Mouse (Mus musculus) stomach, embryonic 14.5 days (tissue): Measurements from ENCODE around the gene Sin3a. TPM values are rescaled to one million over a fixed set of nuclear protein-coding genes. Genes with fewer than 3 reads are reported as not detected.
A peak's percentile ranks its signal among the peaks of the same experiment; 100 is the strongest.

Experiments used
- ATAC-seq: fragments of 200-750 bp; cut with Nextera tagmentation; 2 replicates; pipeline ENCODE4 v1.8.0; 2017; ENCODE audit warnings: low read depth, moderate TSS enrichment; ENCODE audit not compliant: insufficient number of reproducible peaks, insufficient read depth, low FRiP score
- H3K27ac ChIP-seq: fragments of 300-500 bp; sonication (generic); 2 replicates; pipeline ENCODE4 v1.5.1; 2014; ENCODE audit warnings: mild to moderate bottlenecking, low read length, moderate library complexity, mixed read lengths
- H3K27me3 ChIP-seq: fragments of 300-500 bp; sonication (generic); 2 replicates; pipeline ENCODE4 v1.6.1; 2014; ENCODE audit warnings: low read length, control low read depth, mixed read lengths; ENCODE audit not compliant: control insufficient read depth, insufficient read depth
- H3K36me3 ChIP-seq: fragments of 300-500 bp; sonication (generic); 2 replicates; pipeline ENCODE4 v1.6.1; 2014; ENCODE audit warnings: mild to moderate bottlenecking, control low read depth, low read length, moderate library complexity, mixed read lengths; ENCODE audit not compliant: control insufficient read depth, insufficient read depth
- H3K4me1 ChIP-seq: fragments of 300-500 bp; sonication (generic); 2 replicates; pipeline ENCODE4 v1.6.1; 2014; ENCODE audit warnings: low read length, control low read depth, mixed read lengths; ENCODE audit not compliant: control insufficient read depth, insufficient read depth
- H3K4me2 ChIP-seq: fragments of 300-500 bp; sonication (generic); replicated peaks from 2 replicates; pipeline ENCODE4 v1.6.1; 2014; ENCODE audit warnings: low read depth, low read length, control low read depth
- H3K4me3 ChIP-seq: fragments of 300-500 bp; sonication (generic); 2 replicates; pipeline ENCODE4 v1.5.1; 2014; ENCODE audit warnings: low read depth, low read length, control low read depth
- H3K9ac ChIP-seq: fragments of 300-500 bp; sonication (generic); replicated peaks from 2 replicates; pipeline ENCODE4 v1.6.1; 2014; ENCODE audit warnings: low read depth, mild to moderate bottlenecking, control low read depth, low read length, moderate library complexity, mixed read lengths
- H3K9me3 ChIP-seq: fragments of 300-500 bp; sonication (generic); 2 replicates; pipeline ENCODE4 v1.6.1; 2016; ENCODE audit warnings: low read depth, low read length, control low read depth; ENCODE audit not compliant: control insufficient read depth
- WGBS: fragments of 180-500 bp; shearing (Covaris S2); extraction: QIAGEN DNeasy Blood & Tissue Kit; methylation state at CpG from one replicate; pipeline ENCODE4 v1.1.7; 2014; 5-methylcytosine and 5-hydroxymethylcytosine counted together
- polyA plus RNA-seq: library from polyadenylated mRNA; unstranded; fragments of >200 nt; fragmentation: Nextera tagmentation; extraction: Ambion mirVana; gene quantifications from 2 replicates; pipeline ENCODE4 v1.2.1, GENCODE M21; 2014

The Sin3a gene
- polyA plus RNA-seq: 42.7 and 46.4 TPM in 2 replicates

- Histone ChIP-seq H3K9me3 (no peaks in the 10 kb centered on the region), H3K36me3 (no peaks in the 10 kb centered on the region), H3K27ac (peak within 1 kb of the TSS; percentile 98), H3K27me3 (no peaks in the 10 kb centered on the region), H3K4me3 (peak within 1 kb of the TSS; percentile 74), H3K4me2 (peak within 1 kb of the TSS; percentile 87), H3K9ac (peak within 1 kb of the TSS; percentile 59), H3K4me1 (peaks cover 14% of the 10 kb centered on the region; the same call in 1 of the 2 replicates)
- ATAC-seq: no peak
- under 1% methylated on average over 34 of the region's 34 CpGs for WGBS
These were observed at the start of gene Sin3a for GRCm38 (mm10) chr9:57071801-57072351. TSS of gene Sin3a (plus strand) at chr9:57072040.

GRCm38 (mm10) chr9:57031756-57032155, 40.1 kb upstream of the Sin3a start:
- Histone ChIP-seq H3K9ac (no peak overlapping the region), H3K4me3 (no peak overlapping the region), H3K27ac (no peak overlapping the region), H3K9me3 (no peaks in the 10 kb centered on the region), H3K36me3 (peaks cover 23% of the 10 kb centered on the region), H3K4me1 (no peaks in the 10 kb centered on the region), H3K4me2 (no peak overlapping the region), H3K27me3 (no peaks in the 10 kb centered on the region)
- ATAC-seq: no peak
- 87% methylated on average over 1 of the region's 1 CpGs for WGBS

GRCm38 (mm10) chr9:57056237-57056636, 15.6 kb upstream of the Sin3a start:
- Histone ChIP-seq H3K4me2 (no peak overlapping the region), H3K27me3 (no peaks in the 10 kb centered on the region), H3K9ac (no peak overlapping the region), H3K27ac (no peak overlapping the region), H3K4me1 (no peaks in the 10 kb centered on the region), H3K36me3 (peaks cover 15% of the 10 kb centered on the region), H3K4me3 (no peak overlapping the region), H3K9me3 (no peaks in the 10 kb centered on the region)
- ATAC-seq: 0 out of 2 replicates have a peak, but pooled peaks have one; percentile 18
- WGBS: 84% methylated on average over 1 of the region's 1 CpGs

- Histone ChIP-seq H3K4me3 (no peak overlapping the region), H3K36me3 (peaks cover 14% of the 10 kb centered on the region; the same call in 1 of the 2 replicates), H3K4me1 (no peaks in the 10 kb centered on the region), H3K9me3 (no peaks in the 10 kb centered on the region), H3K9ac (no peak overlapping the region), H3K27me3 (no peaks in the 10 kb centered on the region), H3K27ac (no peak overlapping the region), H3K4me2 (no peak overlapping the region)
- no peak for ATAC-seq
- 97% methylated on average over 2 of the region's 2 CpGs for WGBS
These were observed 7.7 kb upstream of the Sin3a start for GRCm38 (mm10) chr9:57064164-57064563.

- Histone ChIP-seq H3K36me3 (no peaks in the 10 kb centered on the region; the same call in 1 of the 2 replicates), H3K4me2 (no peak overlapping the region), H3K27ac (no peak overlapping the region), H3K9me3 (no peaks in the 10 kb centered on the region), H3K4me1 (peaks cover 7% of the 10 kb centered on the region; the same call in 1 of the 2 replicates), H3K9ac (no peak overlapping the region), H3K4me3 (no peak overlapping the region), H3K27me3 (no peaks in the 10 kb centered on the region)
- WGBS: 61% methylated on average over 3 of the region's 3 CpGs
- ATAC-seq: no peak
These were observed 3.6 kb upstream of the Sin3a start for GRCm38 (mm10) chr9:57068266-57068665.

GRCm38 (mm10) chr9:57070262-57070661, 1.6 kb upstream of the Sin3a start:
- no peaks in the 10 kb centered on the region for H3K27me3 ChIP-seq
- H3K4me1 ChIP-seq: peaks cover 14% of the 10 kb centered on the region; the same call in 1 of the 2 replicates
- H3K9ac ChIP-seq: no peak overlapping the region
- no peaks in the 10 kb centered on the region for H3K36me3 ChIP-seq
- H3K4me3 ChIP-seq: no peak overlapping the region
- H3K27ac ChIP-seq: no peak overlapping the region
- H3K4me2 ChIP-seq: no peak overlapping the region
- WGBS: 64% methylated on average over 1 of the region's 1 CpGs
- ATAC-seq: no peak
- H3K9me3 ChIP-seq: no peaks in the 10 kb centered on the region

- Histone ChIP-seq H3K27ac (peak overlapping the region; percentile 75), H3K4me2 (peak overlapping the region; percentile 87), H3K36me3 (no peaks in the 10 kb centered on the region), H3K4me3 (peak overlapping the region; percentile 74), H3K27me3 (no peaks in the 10 kb centered on the region), H3K9me3 (no peaks in the 10 kb centered on the region), H3K9ac (peak overlapping the region; percentile 36; the same call in 1 of the 2 replicates), H3K4me1 (peaks cover 14% of the 10 kb centered on the region; the same call in 1 of the 2 replicates)
- no peak for ATAC-seq
- 11% methylated on average over 5 of the region's 5 CpGs for WGBS
These were observed 867 bp upstream of the Sin3a start for GRCm38 (mm10) chr9:57070800-57071545.

GRCm38 (mm10) chr9:57072526-57072988, 717 bp downstream of the Sin3a start:
- H3K27me3 ChIP-seq: no peaks in the 10 kb centered on the region
- peak overlapping the region; percentile 59 for H3K9ac ChIP-seq
- WGBS: under 1% methylated on average over 40 of the region's 40 CpGs
- H3K4me2 ChIP-seq: peak overlapping the region; percentile 87
- H3K4me3 ChIP-seq: peak overlapping the region; percentile 74
- no peaks in the 10 kb centered on the region for H3K9me3 ChIP-seq
- H3K36me3 ChIP-seq: no peaks in the 10 kb centered on the region
- no peak for ATAC-seq
- peak overlapping the region; percentile 98 for H3K27ac ChIP-seq
- H3K4me1 ChIP-seq: peaks cover 14% of the 10 kb centered on the region; the same call in 1 of the 2 replicates
